Mouse (Mus musculus): ENCODE results near the gene Eprs. TPM values are rescaled to one million over a fixed set of nuclear protein-coding genes. Genes with fewer than 3 reads are reported as not detected.

Gene Eprs
- polyA plus RNA-seq, 1 experiment from 2014 or later = 157 TPM

DNA sequence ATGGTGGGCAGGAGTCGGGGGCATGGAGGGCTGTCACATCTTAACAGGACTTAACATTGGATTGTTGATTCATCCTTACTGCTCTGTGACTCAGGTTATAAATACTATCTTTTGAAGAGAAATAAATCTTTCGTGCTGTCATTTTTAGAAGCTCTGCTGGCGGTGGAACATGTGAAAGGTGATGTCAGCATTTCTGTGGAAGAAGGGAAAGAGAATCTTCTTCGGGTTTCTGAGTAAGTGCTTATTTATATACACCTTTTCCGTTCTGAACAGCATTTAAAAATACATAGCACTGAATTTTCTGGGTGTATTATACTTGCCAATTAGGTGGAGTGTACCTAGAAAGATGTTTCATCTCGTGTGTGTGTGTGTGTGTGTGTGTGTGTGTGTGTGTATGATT, 4.5 kb downstream of the Eprs start:
- no peaks in the 10 kb centered on the region for H3K27me3 ChIP-seq (ENCODE audit: low read depth, poor library complexity, severe bottlenecking)
- DNase-seq (ENCODE audit: low spot score) = no peak
- H3K36me3 ChIP-seq = peaks cover 48% of the 10 kb centered on the region
- H3K4me3 ChIP-seq = no peak overlapping the region
- H3K4me1 ChIP-seq = peaks cover 20% of the 10 kb centered on the region
- no peaks in the 10 kb centered on the region for H3K9me3 ChIP-seq (replicated peaks)
- no peak overlapping the region for H3K27ac ChIP-seq (replicated peaks)
- WGBS = 89% methylated on average over 6 of the region's 6 CpGs

DNA sequence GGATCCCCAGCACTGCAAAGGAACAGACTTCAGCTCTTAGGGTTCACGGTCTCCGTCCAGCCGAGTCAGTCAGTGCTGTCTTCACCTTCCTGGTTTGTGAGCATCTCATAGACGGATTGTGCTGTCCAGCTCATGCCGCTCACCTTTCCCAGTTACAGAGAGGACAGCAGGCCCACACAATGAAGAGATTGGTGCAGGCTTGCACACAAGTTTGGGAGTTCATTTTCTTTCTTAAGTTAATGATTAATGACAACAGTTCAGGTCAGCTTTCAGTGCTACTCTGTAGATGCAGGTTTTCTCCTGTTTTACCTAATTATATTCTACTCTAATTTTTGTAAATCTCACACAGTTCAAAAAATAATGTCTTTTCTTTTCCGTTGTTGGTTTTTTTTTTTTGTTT, 7.1 kb downstream of the Eprs start:
- 97% methylated on average over 6 of the region's 6 CpGs for WGBS
- Histone ChIP-seq H3K27me3 (ENCODE audit: low read depth, poor library complexity, severe bottlenecking) (no peaks in the 10 kb centered on the region), H3K27ac (replicated peaks) (no peak overlapping the region), H3K4me1 (peaks cover 6% of the 10 kb centered on the region), H3K9me3 (replicated peaks) (no peaks in the 10 kb centered on the region), H3K4me3 (no peak overlapping the region), H3K36me3 (peaks cover 73% of the 10 kb centered on the region)
- DNase-seq (ENCODE audit: low spot score) = no peak

DNA sequence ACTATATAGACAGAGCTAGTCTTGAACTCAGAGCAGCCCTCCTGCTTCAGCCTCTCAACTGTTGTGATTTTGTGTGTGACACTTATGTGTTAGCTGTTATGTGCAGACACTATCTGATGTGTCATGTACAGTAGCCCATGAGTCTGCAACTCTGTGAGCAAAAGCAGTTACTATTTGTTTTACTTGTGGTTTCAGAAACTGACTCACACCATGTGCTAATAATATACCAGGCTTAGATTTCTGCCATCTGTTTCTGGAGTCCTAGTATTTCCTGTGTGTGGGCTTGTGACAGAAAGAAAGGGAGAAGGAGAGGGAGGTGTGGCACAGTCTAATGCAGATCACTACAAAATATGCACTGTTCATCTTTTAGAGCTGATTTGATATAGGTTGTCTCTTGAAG, 13.5 kb downstream of the Eprs start:
- Histone ChIP-seq H3K4me3 (no peak overlapping the region), H3K36me3 (peaks cover 98% of the 10 kb centered on the region), H3K9me3 (replicated peaks) (no peaks in the 10 kb centered on the region), H3K27me3 (ENCODE audit: low read depth, poor library complexity, severe bottlenecking) (no peaks in the 10 kb centered on the region), H3K4me1 (no peaks in the 10 kb centered on the region), H3K27ac (replicated peaks) (no peak overlapping the region)
- no peak for DNase-seq (ENCODE audit: low spot score)

DNA sequence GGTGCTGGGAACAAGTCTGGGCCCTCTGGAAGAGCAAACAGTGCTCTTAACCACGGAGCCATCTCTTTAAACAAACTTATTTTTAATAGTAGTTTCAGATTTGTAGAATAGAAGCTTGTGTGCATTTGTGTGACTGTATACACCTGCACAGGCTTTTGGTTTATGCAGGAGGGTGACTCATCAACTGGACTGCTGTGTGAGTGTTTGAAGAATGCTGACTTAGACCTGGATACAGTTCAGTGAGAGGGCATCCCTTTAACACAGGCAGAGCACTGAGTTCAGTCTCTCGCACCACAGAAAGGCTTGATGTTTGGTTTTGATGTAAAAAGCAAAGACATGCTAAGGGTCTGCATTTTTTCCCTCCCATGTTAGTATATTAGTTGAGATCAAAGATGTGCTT, 14.6 kb downstream of the Eprs start:
- H3K4me1 ChIP-seq = no peaks in the 10 kb centered on the region
- H3K4me3 ChIP-seq = no peak overlapping the region
- H3K27ac ChIP-seq (replicated peaks) = no peak overlapping the region
- peaks cover 98% of the 10 kb centered on the region for H3K36me3 ChIP-seq
- no peak for DNase-seq (ENCODE audit: low spot score)
- WGBS = 91% methylated on average over 2 of the region's 2 CpGs
- no peaks in the 10 kb centered on the region for H3K27me3 ChIP-seq (ENCODE audit: low read depth, poor library complexity, severe bottlenecking)
- no peaks in the 10 kb centered on the region for H3K9me3 ChIP-seq (replicated peaks)

DNA sequence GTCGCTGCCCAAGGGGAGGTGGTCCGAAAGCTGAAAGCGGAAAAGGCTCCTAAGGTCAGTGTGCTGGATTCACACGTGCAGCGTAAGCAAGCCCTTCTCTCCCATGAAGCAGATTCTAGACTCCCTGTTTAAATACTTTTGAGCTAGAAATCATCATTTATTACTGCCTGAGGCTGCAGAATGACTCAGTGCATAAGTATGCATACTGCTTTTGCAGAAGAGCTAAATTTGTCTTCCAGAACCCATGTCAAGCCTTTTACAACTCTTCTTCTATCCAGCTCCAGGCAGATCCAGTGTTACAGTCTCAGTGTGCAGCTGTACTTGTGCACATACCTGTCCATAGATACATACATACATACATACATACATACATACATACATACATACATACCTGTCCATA, 38.8 kb downstream of the Eprs start:
- no peak overlapping the region for H3K4me3 ChIP-seq
- peaks cover 93% of the 10 kb centered on the region for H3K36me3 ChIP-seq
- H3K9me3 ChIP-seq (replicated peaks) = no peaks in the 10 kb centered on the region
- DNase-seq (ENCODE audit: low spot score) = no peak
- H3K27me3 ChIP-seq (ENCODE audit: low read depth, poor library complexity, severe bottlenecking) = no peaks in the 10 kb centered on the region
- WGBS = 97% methylated on average over 5 of the region's 5 CpGs
- no peak overlapping the region for H3K27ac ChIP-seq (replicated peaks)
- no peaks in the 10 kb centered on the region for H3K4me1 ChIP-seq

DNA sequence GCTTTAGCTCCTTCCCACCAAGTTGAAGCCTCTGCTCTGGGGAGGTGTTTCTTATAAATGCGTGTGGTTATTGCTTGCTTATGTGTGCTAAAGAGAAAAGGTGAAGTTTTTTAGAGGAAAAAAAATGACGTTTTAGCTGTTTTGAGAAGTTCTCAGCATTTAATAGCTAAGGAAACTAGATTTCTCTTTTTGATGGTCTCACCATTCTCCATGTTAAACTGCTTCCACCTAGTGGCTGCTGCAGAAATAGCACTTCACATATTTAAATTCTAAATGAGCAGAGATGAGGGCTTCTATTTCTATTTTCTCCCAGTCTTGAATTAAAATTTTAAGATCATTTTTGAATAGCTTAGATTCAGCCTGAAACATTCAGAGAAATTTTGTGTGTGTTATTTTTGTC, 41.2 kb downstream of the Eprs start:
- 43% methylated on average over 2 of the region's 2 CpGs for WGBS
- no peak for DNase-seq (ENCODE audit: low spot score)
- Histone ChIP-seq H3K4me3 (no peak overlapping the region), H3K27me3 (ENCODE audit: low read depth, poor library complexity, severe bottlenecking) (no peaks in the 10 kb centered on the region), H3K4me1 (no peaks in the 10 kb centered on the region), H3K9me3 (replicated peaks) (no peaks in the 10 kb centered on the region), H3K27ac (replicated peaks) (no peak overlapping the region), H3K36me3 (peaks cover 94% of the 10 kb centered on the region)

DNA sequence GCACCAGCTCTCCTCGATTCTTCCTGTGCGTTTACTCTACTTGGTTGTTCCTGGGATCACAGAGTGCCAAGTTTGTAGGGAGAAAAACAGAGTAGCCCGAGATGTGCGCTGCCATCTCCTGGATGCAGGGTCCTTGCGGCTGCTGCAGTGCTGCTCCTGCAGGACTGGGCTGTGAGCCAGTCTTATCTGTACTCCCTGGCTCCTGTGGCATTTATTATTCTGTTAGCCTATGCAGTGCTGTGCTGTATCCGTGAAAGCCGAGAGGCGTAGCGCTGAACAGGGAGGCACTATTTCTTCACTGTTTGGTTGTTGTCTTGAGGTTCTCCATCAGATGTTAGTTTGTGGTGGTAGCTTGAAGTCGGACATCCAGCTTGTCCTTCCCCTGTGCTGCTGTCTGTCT, 43.1 kb downstream of the Eprs start:
- peaks cover 96% of the 10 kb centered on the region for H3K36me3 ChIP-seq
- no peaks in the 10 kb centered on the region for H3K4me1 ChIP-seq
- H3K9me3 ChIP-seq (replicated peaks) = no peaks in the 10 kb centered on the region
- H3K4me3 ChIP-seq = no peak overlapping the region
- H3K27me3 ChIP-seq (ENCODE audit: low read depth, poor library complexity, severe bottlenecking) = no peaks in the 10 kb centered on the region
- DNase-seq (ENCODE audit: low spot score) = no peak
- 94% methylated on average over 10 of the region's 10 CpGs for WGBS
- no peak overlapping the region for H3K27ac ChIP-seq (replicated peaks)

DNA sequence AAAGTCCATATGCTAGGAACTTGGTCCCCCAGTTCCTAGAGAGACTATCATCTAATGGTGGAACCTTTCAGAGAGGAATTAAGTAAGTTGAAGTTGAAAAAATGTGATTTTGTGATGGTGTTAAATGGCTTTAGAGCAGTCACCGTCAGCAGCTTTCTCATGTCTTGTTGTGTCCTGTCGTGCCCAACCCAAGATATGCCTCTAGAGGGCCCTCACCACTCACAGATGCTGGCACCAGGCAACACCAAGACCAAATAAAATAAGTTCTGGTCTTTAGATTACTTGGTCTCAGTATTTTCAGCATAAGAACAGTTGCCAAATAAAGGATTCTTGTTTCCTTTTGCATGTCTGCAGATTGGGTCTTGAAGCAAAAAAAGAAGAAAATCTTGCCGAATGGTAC, 47.0 kb downstream of the Eprs start:
- Histone ChIP-seq H3K27ac (replicated peaks) (no peak overlapping the region), H3K4me3 (no peak overlapping the region), H3K27me3 (ENCODE audit: low read depth, poor library complexity, severe bottlenecking) (no peaks in the 10 kb centered on the region), H3K9me3 (replicated peaks) (no peaks in the 10 kb centered on the region), H3K36me3 (peaks cover 100% of the 10 kb centered on the region), H3K4me1 (no peaks in the 10 kb centered on the region)
- no peak for DNase-seq (ENCODE audit: low spot score)
- WGBS = 80% methylated on average over 3 of the region's 3 CpGs

DNA sequence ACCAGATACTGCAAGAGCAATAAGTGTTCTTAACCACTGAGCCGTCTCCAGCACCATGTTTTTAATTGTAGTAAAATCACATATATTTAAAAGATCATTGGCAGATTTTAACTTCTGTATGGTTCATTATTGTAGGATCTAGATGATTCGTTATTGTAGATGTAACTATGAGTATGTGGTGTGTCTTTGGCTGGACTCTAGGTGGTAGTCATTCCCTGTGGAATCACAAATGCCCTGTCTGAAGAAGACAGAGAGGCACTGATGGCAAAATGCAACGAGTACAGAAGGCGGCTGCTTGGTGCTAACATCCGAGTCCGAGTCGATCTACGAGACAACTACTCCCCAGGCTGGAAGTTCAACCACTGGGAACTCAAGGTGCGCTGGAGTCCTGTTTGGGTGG, 55.2 kb downstream of the Eprs start:
- Histone ChIP-seq H3K4me1 (no peaks in the 10 kb centered on the region), H3K27me3 (ENCODE audit: low read depth, poor library complexity, severe bottlenecking) (no peaks in the 10 kb centered on the region), H3K27ac (replicated peaks) (no peak overlapping the region), H3K36me3 (peaks cover 98% of the 10 kb centered on the region), H3K4me3 (no peak overlapping the region), H3K9me3 (replicated peaks) (no peaks in the 10 kb centered on the region)
- no peak for DNase-seq (ENCODE audit: low spot score)
- WGBS = 92% methylated on average over 9 of the region's 9 CpGs

DNA sequence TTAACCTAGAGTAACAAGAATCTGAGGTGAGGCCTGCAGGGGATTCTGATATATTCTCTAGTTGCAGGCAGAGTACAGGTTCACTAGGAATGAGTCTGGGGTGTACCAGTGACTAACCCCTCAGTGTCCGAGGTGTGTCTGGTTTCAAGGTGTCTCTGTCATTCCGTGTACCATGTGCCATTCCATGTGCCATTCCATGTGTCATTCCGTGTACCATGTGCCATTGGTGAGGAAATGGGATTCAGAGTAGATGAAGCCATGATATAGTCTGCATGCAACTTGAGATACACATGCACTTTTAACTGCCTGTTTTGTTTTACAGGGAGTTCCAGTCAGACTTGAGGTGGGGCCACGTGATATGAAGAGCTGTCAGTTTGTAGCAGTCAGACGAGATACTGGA, 57.0 kb downstream of the Eprs start:
- no peak for DNase-seq (ENCODE audit: low spot score)
- WGBS = 90% methylated on average over 5 of the region's 5 CpGs
- Histone ChIP-seq H3K36me3 (peaks cover 98% of the 10 kb centered on the region), H3K9me3 (replicated peaks) (no peaks in the 10 kb centered on the region), H3K27me3 (ENCODE audit: low read depth, poor library complexity, severe bottlenecking) (no peaks in the 10 kb centered on the region), H3K4me1 (no peaks in the 10 kb centered on the region), H3K4me3 (no peak overlapping the region), H3K27ac (replicated peaks) (no peak overlapping the region)

DNA sequence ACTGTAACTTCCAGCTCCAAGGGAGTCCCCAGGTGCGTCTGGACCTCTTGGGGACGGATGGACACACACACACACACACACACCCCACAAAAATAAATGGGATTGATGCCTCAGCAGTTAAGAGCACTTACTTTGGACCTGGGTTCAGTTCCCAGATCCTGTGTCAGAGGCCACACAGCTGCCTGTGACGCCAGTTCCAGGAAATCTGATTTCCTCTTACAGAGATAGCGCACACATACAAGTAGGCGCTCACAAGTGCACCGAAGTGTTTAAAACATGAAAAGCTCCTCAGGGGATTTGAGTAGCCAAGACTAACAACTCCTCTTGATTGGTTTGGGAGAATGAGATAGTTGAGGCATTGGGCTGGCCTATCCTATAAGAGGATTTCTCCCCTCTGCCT, 57.9 kb downstream of the Eprs start:
- Histone ChIP-seq H3K27ac (replicated peaks) (no peak overlapping the region), H3K4me3 (no peak overlapping the region), H3K4me1 (no peaks in the 10 kb centered on the region), H3K27me3 (ENCODE audit: low read depth, poor library complexity, severe bottlenecking) (no peaks in the 10 kb centered on the region), H3K36me3 (peaks cover 99% of the 10 kb centered on the region), H3K9me3 (replicated peaks) (no peaks in the 10 kb centered on the region)
- no peak for DNase-seq (ENCODE audit: low spot score)
- 94% methylated on average over 6 of the region's 6 CpGs for WGBS

DNA sequence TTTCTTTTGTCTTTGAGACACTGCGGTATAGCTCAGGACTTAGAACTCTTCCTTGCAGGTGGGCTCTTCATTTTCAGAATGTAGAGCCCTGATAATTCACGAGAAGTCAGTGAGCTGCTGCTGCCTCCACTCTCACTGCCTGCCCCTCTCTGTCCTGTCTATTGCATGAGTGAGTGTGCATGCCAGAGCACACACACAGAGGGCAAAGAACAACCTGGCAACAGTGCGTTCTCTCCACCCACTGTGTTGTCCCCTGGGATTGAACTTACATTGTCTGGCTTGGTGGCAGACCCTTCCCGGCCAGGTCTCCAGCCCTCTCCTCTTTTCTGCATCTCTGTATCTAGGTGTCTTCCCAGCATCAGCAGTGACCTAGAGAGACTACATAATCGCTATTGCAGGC, 63.7 kb downstream of the Eprs start:
- Histone ChIP-seq H3K9me3 (replicated peaks) (no peaks in the 10 kb centered on the region), H3K27me3 (ENCODE audit: low read depth, poor library complexity, severe bottlenecking) (no peaks in the 10 kb centered on the region), H3K36me3 (peaks cover 89% of the 10 kb centered on the region), H3K4me3 (no peak overlapping the region), H3K4me1 (no peaks in the 10 kb centered on the region), H3K27ac (replicated peaks) (no peak overlapping the region)
- DNase-seq (ENCODE audit: low spot score) = no peak
- 96% methylated on average over 5 of the region's 5 CpGs for WGBS

DNA sequence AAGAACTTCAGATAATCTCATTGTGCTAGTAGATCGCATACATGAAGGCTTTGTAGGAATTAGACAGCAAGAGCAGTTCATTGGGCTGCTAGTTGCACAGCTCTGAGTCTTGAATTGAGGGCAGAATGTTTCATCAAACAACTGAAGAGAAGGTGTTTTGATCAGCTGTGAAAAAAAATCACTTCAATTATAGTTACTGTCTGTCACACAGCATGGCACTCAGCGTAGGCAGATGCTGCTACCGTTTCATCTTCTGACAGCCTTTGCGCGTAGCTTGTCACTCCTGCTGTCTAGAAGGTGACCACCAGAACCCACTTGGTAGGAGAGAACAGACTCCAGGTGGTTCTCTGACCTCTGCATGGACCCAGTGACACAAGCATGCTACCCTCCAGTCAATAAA, 67.6 kb downstream of the Eprs start:
- Histone ChIP-seq H3K4me1 (no peaks in the 10 kb centered on the region), H3K4me3 (no peak overlapping the region), H3K27me3 (ENCODE audit: low read depth, poor library complexity, severe bottlenecking) (no peaks in the 10 kb centered on the region), H3K9me3 (replicated peaks) (no peaks in the 10 kb centered on the region), H3K36me3 (peaks cover 50% of the 10 kb centered on the region), H3K27ac (replicated peaks) (no peak overlapping the region)
- 95% methylated on average over 5 of the region's 5 CpGs for WGBS
- DNase-seq (ENCODE audit: low spot score) = no peak

DNA sequence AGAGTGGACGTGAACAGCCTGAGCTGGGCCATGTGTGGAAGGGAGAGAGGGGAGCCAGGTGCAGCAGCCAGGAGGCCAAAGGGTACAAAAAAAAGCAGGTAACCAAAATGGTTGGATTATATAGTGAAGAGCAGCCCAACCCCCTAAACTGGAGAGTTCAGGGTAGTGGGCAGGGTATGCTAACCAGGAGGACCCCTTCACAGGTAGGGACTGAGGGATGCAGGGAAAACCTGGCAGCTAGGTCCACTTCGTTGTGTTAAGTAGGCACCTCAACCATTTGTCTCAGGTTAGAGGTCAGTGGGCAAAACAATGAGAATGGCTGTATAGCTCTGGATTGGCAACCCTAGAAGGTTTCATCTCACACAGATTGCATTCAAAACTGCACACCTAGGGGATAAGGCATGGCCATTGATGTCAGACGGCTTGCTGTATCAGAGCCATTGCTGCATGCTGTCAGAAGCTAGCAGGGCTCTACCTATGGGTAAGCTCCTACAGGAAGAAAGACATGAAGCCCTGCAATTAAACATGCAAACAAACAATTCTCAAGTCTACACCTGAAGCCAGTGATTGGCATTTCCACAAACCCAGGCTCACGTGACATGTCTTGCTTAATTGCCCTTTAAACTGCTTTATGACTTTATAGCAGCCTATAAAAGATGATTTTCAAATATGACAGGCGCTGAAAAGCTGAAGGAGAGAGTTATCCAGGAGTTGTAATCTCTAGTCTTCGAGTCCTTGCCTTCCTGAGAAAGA, 68.6 kb downstream of the Eprs start:
- Histone ChIP-seq H3K27me3 (ENCODE audit: low read depth, poor library complexity, severe bottlenecking) (no peaks in the 10 kb centered on the region), H3K4me1 (no peaks in the 10 kb centered on the region), H3K36me3 (peaks cover 40% of the 10 kb centered on the region), H3K27ac (replicated peaks) (no peak overlapping the region), H3K4me3 (no peak overlapping the region), H3K9me3 (replicated peaks) (no peaks in the 10 kb centered on the region)
- DNase-seq (ENCODE audit: low spot score) = no peak
- 87% methylated on average over 6 of the region's 6 CpGs for WGBS

Measured in midbrain, embryonic 10.5 days (tissue).